Mouse (Mus musculus) kidney, embryonic 14.5 days (tissue): ENCODE results near the gene Atp2b4. TPM values are rescaled to one million over a fixed set of nuclear protein-coding genes. Genes with fewer than 3 reads are reported as not detected.

Experiments used
- ATAC-seq: fragments of 200-750 bp; cut with Nextera tagmentation; 2 replicates; pipeline ENCODE4 v1.8.0; 2017; ENCODE audit warnings: moderate number of reproducible peaks, mild to moderate bottlenecking, moderate TSS enrichment, moderate library complexity; ENCODE audit not compliant: low FRiP score, low TSS enrichment
- H3K27ac ChIP-seq: fragments of 300-500 bp; sonication (generic); 2 replicates; pipeline ENCODE4 v1.5.1; 2014; ENCODE audit warnings: low read depth, mild to moderate bottlenecking, low read length, moderate library complexity, mixed read lengths
- H3K27me3 ChIP-seq: fragments of 300-500 bp; sonication (generic); 2 replicates; pipeline ENCODE4 v1.6.1; 2014; ENCODE audit warnings: mild to moderate bottlenecking, low read length; ENCODE audit not compliant: control insufficient read depth, insufficient read depth
- H3K36me3 ChIP-seq: fragments of 300-500 bp; sonication (generic); 2 replicates; pipeline ENCODE4 v1.6.1; 2014; ENCODE audit warnings: low read length, mixed read lengths; ENCODE audit not compliant: control insufficient read depth, insufficient read depth
- H3K4me1 ChIP-seq: fragments of 300-500 bp; sonication (generic); 2 replicates; pipeline ENCODE4 v1.6.1; 2014; ENCODE audit warnings: low read length, mixed read lengths; ENCODE audit not compliant: control insufficient read depth, insufficient read depth
- H3K4me2 ChIP-seq: fragments of 300-500 bp; sonication (generic); replicated peaks from 2 replicates; pipeline ENCODE4 v1.6.1; 2014; ENCODE audit warnings: low read depth, mild to moderate bottlenecking, low read length
- H3K4me3 ChIP-seq: fragments of 300-500 bp; sonication (generic); 2 replicates; pipeline ENCODE4 v1.5.1; 2014; ENCODE audit warnings: mild to moderate bottlenecking, low read length
- H3K9ac ChIP-seq: fragments of 300-500 bp; sonication (generic); 2 replicates; pipeline ENCODE4 v1.6.1; 2014; ENCODE audit warnings: low read depth, mild to moderate bottlenecking, low read length, moderate library complexity
- H3K9me3 ChIP-seq: fragments of 300-500 bp; sonication (generic); 2 replicates; pipeline ENCODE4 v1.6.1; 2016; ENCODE audit warnings: low read length; ENCODE audit not compliant: control insufficient read depth
- WGBS: fragments of 180-500 bp; shearing (Covaris S2); extraction: QIAGEN DNeasy Blood & Tissue Kit; methylation state at CpG from one replicate; pipeline ENCODE4 v1.1.7; 2014; 5-methylcytosine and 5-hydroxymethylcytosine counted together
- polyA plus RNA-seq: library from polyadenylated mRNA; unstranded; fragments of >200 nt; fragmentation: Nextera tagmentation; extraction: Ambion mirVana; gene quantifications from 2 replicates; pipeline ENCODE4 v1.2.1, GENCODE M21; 2014

The Atp2b4 gene
- polyA plus RNA-seq, 1 experiment from 2014 or later, result 9.6 TPM

DNA sequence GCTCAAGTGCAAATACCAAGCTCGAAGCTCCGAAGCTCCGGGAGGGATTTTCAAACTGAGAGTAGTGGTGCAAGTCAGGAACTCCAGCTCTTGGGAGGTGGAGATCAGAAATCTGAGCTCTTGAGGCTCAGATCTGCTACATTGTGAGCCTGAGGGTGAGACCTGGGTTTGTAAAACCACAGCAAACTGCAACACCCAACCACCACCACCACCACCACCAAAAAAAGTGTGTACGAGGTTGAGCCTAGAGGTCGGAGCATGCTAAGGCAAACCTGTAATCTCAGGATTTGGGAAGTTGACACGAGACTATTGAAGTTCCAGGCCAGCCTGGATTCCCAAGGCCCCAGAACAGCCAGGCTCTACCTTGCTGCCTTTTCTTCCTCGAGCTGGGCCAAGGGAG, 25.4 kb upstream of the Atp2b4 start:
- peak overlapping the region; percentile 18; the same call in 1 of the 2 replicates for H3K27ac ChIP-seq
- no peaks in the 10 kb centered on the region for H3K36me3 ChIP-seq
- no peaks in the 10 kb centered on the region for H3K27me3 ChIP-seq
- H3K4me1 ChIP-seq, result peaks cover 11% of the 10 kb centered on the region; the same call in 1 of the 2 replicates
- no peak overlapping the region for H3K4me2 ChIP-seq
- ATAC-seq, result no peak
- H3K9me3 ChIP-seq, result no peaks in the 10 kb centered on the region
- no peak overlapping the region for H3K9ac ChIP-seq
- H3K4me3 ChIP-seq, result no peak overlapping the region
- 57% methylated on average over 7 of the region's 7 CpGs for WGBS

DNA sequence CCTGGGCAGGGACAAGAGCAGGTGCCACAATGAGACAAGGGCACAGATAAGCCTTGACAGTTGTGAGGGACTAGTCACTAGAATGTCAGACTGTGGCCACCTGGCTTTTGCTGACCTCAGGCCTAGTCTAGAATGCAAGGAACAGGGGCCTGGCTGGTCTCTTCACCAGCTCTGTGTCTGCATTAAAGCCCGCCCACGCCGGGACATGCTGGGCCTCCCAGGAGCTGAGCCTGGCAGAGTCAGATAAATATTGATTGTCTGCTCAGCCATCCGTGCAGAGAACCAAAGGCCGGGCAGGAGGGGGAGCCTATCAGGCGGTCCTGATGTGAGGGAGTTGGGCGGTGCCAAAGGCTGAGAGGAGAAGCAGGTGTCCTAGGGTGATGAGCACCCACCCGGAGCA, 24.7 kb upstream of the Atp2b4 start:
- H3K9ac ChIP-seq, result no peak overlapping the region
- H3K36me3 ChIP-seq, result no peaks in the 10 kb centered on the region
- H3K27ac ChIP-seq, result peak overlapping the region; percentile 57
- no peak overlapping the region for H3K4me3 ChIP-seq
- no peaks in the 10 kb centered on the region for H3K27me3 ChIP-seq
- 28% methylated on average over 8 of the region's 8 CpGs for WGBS
- H3K4me1 ChIP-seq, result peaks cover 11% of the 10 kb centered on the region; the same call in 1 of the 2 replicates
- peak; percentile 88 for ATAC-seq
- H3K9me3 ChIP-seq, result no peaks in the 10 kb centered on the region
- H3K4me2 ChIP-seq, result no peak overlapping the region

GRCm38 (mm10) chr1:133825140-133825539, 24.3 kb upstream of the Atp2b4 start:
- peaks cover 11% of the 10 kb centered on the region; the same call in 1 of the 2 replicates for H3K4me1 ChIP-seq
- H3K4me2 ChIP-seq, result no peak overlapping the region
- no peaks in the 10 kb centered on the region for H3K27me3 ChIP-seq
- peak overlapping the region; percentile 57 for H3K27ac ChIP-seq
- H3K9ac ChIP-seq, result no peak overlapping the region
- H3K36me3 ChIP-seq, result no peaks in the 10 kb centered on the region
- peak; percentile 21; the same call in 1 of the 2 replicates for ATAC-seq
- WGBS, result 54% methylated on average over 2 of the region's 2 CpGs
- H3K9me3 ChIP-seq, result no peaks in the 10 kb centered on the region
- no peak overlapping the region for H3K4me3 ChIP-seq

- WGBS, result 36% methylated on average over 5 of the region's 5 CpGs
- Histone ChIP-seq H3K4me3 (no peak overlapping the region), H3K27me3 (no peaks in the 10 kb centered on the region), H3K4me1 (peaks cover 11% of the 10 kb centered on the region; the same call in 1 of the 2 replicates), H3K9me3 (no peaks in the 10 kb centered on the region), H3K36me3 (no peaks in the 10 kb centered on the region), H3K9ac (no peak overlapping the region), H3K4me2 (no peak overlapping the region), H3K27ac (no peak overlapping the region)
- no peak for ATAC-seq
Observed at GRCm38 (mm10) chr1:133821144-133821543, 20.3 kb upstream of the Atp2b4 start.

DNA sequence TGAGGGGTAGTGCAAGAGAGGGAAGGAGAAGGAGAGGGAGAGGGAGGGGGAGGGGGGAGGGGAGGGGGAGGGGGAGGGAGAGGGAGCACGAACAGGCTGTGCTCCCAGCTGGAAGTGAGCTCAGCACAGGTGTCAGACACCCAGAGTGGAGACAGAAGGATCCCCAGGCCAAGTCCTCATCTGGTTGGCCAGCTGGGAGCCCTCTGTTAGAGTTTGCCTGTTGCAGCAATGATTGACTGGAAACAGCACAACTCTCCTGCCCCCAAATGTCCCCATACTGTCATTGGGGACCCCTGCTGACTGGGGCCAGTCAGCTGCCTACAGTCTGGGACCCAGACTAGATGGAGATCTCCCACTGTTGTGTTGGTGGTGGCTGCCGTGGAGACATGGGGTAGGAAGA, 19.3 kb upstream of the Atp2b4 start:
- no peaks in the 10 kb centered on the region for H3K9me3 ChIP-seq
- H3K36me3 ChIP-seq, result no peaks in the 10 kb centered on the region
- H3K4me1 ChIP-seq, result peaks cover 4% of the 10 kb centered on the region; the same call in 1 of the 2 replicates
- no peaks in the 10 kb centered on the region for H3K27me3 ChIP-seq
- ATAC-seq, result no peak
- no peak overlapping the region for H3K27ac ChIP-seq
- no peak overlapping the region for H3K4me2 ChIP-seq
- whole genome bisulfite sequencing, result 81% methylated on average over 1 of the region's 2 CpGs
- no peak overlapping the region for H3K4me3 ChIP-seq
- H3K9ac ChIP-seq, result no peak overlapping the region

GRCm38 (mm10) chr1:133818531-133818930, 17.7 kb upstream of the Atp2b4 start:
- 85% methylated on average over 2 of the region's 2 CpGs for WGBS
- H3K4me1 ChIP-seq, result no peaks in the 10 kb centered on the region
- H3K9me3 ChIP-seq, result no peaks in the 10 kb centered on the region
- no peak for ATAC-seq
- H3K27ac ChIP-seq, result no peak overlapping the region
- no peak overlapping the region for H3K4me3 ChIP-seq
- H3K27me3 ChIP-seq, result no peaks in the 10 kb centered on the region
- H3K4me2 ChIP-seq, result no peak overlapping the region
- H3K36me3 ChIP-seq, result no peaks in the 10 kb centered on the region
- H3K9ac ChIP-seq, result no peak overlapping the region

DNA sequence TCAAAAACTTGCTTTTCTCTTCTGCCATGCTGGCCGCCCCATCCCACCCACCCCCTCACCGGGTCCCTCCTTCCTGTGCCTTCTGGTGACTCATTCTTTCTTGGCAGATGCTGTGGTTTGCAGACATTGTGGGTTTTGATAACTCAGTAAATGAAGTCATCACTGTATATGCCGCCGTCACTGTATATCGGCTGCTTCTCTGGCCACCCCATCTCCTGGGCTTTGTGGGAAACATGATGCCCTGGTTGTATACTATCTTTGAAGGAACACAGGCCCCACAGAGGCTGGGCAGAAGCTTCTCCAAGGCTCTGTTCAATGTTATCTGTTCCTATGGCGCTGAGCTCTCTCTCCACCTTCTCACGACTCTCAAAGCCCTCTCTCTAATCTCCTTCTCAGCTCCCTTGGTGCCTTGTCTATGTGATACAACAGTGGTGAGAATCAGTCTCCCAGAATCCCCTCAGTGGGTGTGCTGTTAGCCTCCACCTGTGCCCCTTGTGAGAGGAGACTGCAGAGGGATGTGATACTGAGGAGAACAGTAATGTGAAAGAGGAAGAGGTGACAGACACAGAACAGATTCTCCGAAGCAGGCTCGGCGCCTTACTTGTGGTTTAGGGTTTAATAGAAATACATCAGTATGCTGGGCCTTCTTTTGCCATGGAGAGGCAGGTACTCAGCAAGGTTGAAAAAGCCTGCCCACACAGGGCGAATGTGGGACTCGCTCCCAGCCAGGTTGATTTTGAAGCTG, 15.1 kb upstream of the Atp2b4 start:
- Histone ChIP-seq H3K27me3 (no peaks in the 10 kb centered on the region), H3K4me2 (no peak overlapping the region), H3K36me3 (no peaks in the 10 kb centered on the region), H3K27ac (no peak overlapping the region), H3K9ac (no peak overlapping the region), H3K4me3 (no peak overlapping the region), H3K4me1 (no peaks in the 10 kb centered on the region), H3K9me3 (no peaks in the 10 kb centered on the region)
- ATAC-seq, result no peak
- 84% methylated on average over 12 of the region's 12 CpGs for WGBS

- Histone ChIP-seq H3K27ac (no peak overlapping the region), H3K36me3 (no peaks in the 10 kb centered on the region), H3K9ac (no peak overlapping the region), H3K4me3 (no peak overlapping the region), H3K4me2 (no peak overlapping the region), H3K27me3 (no peaks in the 10 kb centered on the region), H3K9me3 (no peaks in the 10 kb centered on the region), H3K4me1 (peaks cover 2% of the 10 kb centered on the region; the same call in 1 of the 2 replicates)
- WGBS, result 37% methylated on average over 5 of the region's 5 CpGs
- no peak for ATAC-seq
Observed at GRCm38 (mm10) chr1:133809376-133809775, 8.5 kb upstream of the Atp2b4 start.

- Histone ChIP-seq H3K27me3 (no peaks in the 10 kb centered on the region), H3K36me3 (no peaks in the 10 kb centered on the region), H3K9ac (no peak overlapping the region), H3K27ac (no peak overlapping the region), H3K9me3 (no peaks in the 10 kb centered on the region), H3K4me2 (no peak overlapping the region), H3K4me3 (no peak overlapping the region), H3K4me1 (peaks cover 2% of the 10 kb centered on the region; the same call in 1 of the 2 replicates)
- WGBS, result 71% methylated on average over 8 of the region's 8 CpGs
- no peak for ATAC-seq
Observed at GRCm38 (mm10) chr1:133808020-133808419, 7.2 kb upstream of the Atp2b4 start.
